Mouse (Mus musculus): ENCODE data around the gene Cdk6. TPM values are rescaled to one million over a fixed set of nuclear protein-coding genes. Genes with fewer than 3 reads are reported as not detected.

Gene Cdk6
- polyA plus RNA-seq, 1 experiment from 2014 or later = 34.0 TPM

DNA sequence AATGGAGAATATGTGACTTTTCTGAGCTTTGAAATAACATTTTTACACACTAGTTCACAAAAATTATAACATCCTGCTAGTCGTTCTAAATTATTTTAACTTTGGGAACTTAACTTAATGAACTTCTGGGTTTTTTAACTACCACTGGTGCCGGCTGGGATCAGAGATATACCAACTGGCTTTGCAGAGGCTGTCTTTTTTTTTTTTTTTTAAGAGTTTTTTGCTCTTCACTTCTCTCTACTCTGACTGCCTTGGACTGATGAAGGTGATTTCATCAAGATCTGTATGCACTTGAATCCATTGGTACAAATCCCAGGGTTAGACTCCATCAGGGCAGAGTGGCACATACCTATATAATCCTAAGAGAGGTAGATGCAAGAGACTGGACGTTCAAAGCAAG lies 11.5 kb downstream of the Cdk6 start:
- Histone ChIP-seq H3K9me3 (replicated peaks) (no peaks in the 10 kb centered on the region), H3K4me1 (no peaks in the 10 kb centered on the region), H3K36me3 (0 out of 2 replicates have a peak, but pooled peaks cover 2% of the 10 kb centered on the region), H3K4me3 (no peak overlapping the region), H3K27ac (no peak overlapping the region), H3K27me3 (ENCODE audit: low read depth, poor library complexity, severe bottlenecking) (no peaks in the 10 kb centered on the region)
- no peak for DNase-seq (ENCODE audit: low spot score)
- 83% methylated on average over 3 of the region's 3 CpGs for WGBS

DNA sequence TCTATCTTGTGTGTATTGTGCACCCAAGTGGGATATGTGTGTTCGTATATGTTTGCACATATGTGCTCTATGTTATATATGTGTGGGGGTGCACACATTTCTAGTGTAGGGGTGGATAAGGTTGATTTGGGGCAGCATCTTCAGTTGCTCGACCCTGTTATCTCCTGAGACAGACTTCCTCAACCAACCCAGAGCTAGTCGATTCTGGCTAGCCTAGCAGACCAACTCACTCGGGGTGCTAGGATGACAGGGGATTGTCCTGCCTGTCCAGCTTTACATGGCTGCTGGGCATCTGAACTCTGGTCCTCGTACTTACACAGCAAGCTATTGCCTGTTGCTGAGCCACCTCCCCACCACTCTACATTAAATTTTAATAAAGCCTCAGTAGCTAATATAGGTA lies 13.0 kb downstream of the Cdk6 start:
- Histone ChIP-seq H3K4me1 (no peaks in the 10 kb centered on the region), H3K27me3 (ENCODE audit: low read depth, poor library complexity, severe bottlenecking) (no peaks in the 10 kb centered on the region), H3K9me3 (replicated peaks) (no peaks in the 10 kb centered on the region), H3K4me3 (no peak overlapping the region), H3K36me3 (0 out of 2 replicates have a peak, but pooled peaks cover 2% of the 10 kb centered on the region), H3K27ac (no peak overlapping the region)
- 90% methylated on average over 5 of the region's 5 CpGs for WGBS
- DNase-seq (ENCODE audit: low spot score) = no peak

DNA sequence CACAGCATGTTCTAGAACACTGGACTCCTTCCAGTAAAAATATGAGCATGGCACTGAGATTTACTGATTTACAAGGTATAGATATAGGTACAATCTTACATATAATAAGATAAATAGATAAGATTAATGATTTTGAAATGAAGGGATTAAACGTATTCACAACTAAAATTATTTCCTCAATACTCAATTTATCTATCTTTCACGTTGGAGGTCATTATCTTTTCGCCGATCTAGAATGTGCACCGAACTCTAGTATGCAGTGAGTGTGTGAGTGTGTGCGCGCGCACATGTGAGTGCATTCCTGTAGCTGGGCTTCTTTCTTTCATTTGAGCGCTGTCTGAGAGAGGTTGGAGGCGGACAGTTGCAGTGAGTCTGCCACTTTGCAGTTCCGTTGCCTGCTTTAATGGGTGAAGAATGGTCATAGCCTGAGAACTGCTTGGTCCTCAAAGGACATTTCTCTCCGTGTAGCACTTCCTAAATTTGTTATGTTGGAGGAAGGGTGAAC lies 13.8 kb downstream of the Cdk6 start:
- Histone ChIP-seq H3K36me3 (0 out of 2 replicates have a peak, but pooled peaks cover 2% of the 10 kb centered on the region), H3K4me1 (no peaks in the 10 kb centered on the region), H3K9me3 (replicated peaks) (no peaks in the 10 kb centered on the region), H3K27me3 (ENCODE audit: low read depth, poor library complexity, severe bottlenecking) (no peaks in the 10 kb centered on the region), H3K27ac (no peak overlapping the region), H3K4me3 (no peak overlapping the region)
- no peak for DNase-seq (ENCODE audit: low spot score)
- WGBS = 96% methylated on average over 12 of the region's 12 CpGs

DNA sequence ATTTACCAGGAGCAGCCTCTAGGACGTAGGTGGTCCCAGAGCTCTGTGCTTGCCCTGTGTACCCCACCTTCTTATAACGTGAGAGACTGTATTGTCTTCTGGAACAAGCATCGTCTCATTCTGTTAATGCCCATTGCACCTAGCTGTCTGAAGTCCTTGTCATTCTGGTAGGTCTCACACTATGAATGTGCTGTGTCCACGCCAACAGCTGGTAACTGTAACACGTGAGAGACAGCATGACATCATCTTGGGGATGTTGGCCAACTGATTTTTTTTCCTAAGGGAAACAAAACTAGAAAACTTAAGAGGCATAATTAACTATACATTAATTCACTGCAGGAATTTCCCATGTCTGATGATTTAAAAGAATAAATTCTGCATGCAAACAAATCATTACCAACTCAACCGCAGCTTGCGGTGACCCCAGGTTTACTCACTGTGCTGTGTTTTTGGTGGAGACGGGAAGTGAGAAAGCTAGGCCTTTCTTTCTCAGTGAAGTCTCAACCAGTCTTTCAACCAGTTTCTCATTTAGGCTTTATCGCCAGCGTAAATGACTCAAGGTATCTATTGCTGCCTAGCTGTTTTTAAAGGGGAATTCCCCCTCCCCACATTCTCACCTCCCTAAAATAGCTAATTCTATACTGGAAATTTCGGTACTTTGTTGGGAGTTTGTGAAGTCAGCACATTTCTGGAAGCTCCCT lies 14.4 kb downstream of the Cdk6 start:
- no peak overlapping the region for H3K27ac ChIP-seq
- H3K4me1 ChIP-seq = no peaks in the 10 kb centered on the region
- 90% methylated on average over 11 of the region's 11 CpGs for WGBS
- H3K27me3 ChIP-seq (ENCODE audit: low read depth, poor library complexity, severe bottlenecking) = no peaks in the 10 kb centered on the region
- H3K9me3 ChIP-seq (replicated peaks) = no peaks in the 10 kb centered on the region
- 0 out of 2 replicates have a peak, but pooled peaks cover 2% of the 10 kb centered on the region for H3K36me3 ChIP-seq
- H3K4me3 ChIP-seq = no peak overlapping the region
- DNase-seq (ENCODE audit: low spot score) = no peak

DNA sequence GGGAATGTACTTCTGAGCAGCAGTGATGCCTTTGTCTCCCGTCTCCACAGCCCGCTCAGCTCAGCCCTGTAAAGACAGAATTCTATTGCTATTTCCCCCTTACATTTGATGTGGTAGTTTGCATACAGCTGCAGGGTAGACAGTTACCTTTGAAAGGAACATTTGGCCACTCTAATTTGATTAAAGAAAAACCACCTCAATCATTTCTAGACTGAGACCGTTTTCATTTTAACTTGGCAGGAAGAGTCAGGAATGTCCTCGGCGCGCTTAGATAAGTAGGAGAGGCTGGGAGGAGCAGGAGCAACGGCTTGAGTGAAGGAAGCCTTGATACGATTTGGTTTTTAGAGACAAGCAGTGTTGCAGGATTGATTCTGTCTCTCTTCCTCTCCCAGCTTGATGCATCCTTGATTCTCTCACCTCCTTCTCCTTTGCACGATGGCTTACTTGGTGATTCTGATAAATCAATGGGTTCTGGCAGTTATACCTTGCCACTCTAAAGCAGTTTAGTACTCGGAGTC lies 15.0 kb downstream of the Cdk6 start:
- H3K9me3 ChIP-seq (replicated peaks) = no peaks in the 10 kb centered on the region
- WGBS = 87% methylated on average over 10 of the region's 10 CpGs
- H3K4me1 ChIP-seq = no peaks in the 10 kb centered on the region
- no peak for DNase-seq (ENCODE audit: low spot score)
- H3K4me3 ChIP-seq = no peak overlapping the region
- no peaks in the 10 kb centered on the region for H3K27me3 ChIP-seq (ENCODE audit: low read depth, poor library complexity, severe bottlenecking)
- no peak overlapping the region for H3K27ac ChIP-seq
- 0 out of 2 replicates have a peak, but pooled peaks cover 2% of the 10 kb centered on the region for H3K36me3 ChIP-seq

DNA sequence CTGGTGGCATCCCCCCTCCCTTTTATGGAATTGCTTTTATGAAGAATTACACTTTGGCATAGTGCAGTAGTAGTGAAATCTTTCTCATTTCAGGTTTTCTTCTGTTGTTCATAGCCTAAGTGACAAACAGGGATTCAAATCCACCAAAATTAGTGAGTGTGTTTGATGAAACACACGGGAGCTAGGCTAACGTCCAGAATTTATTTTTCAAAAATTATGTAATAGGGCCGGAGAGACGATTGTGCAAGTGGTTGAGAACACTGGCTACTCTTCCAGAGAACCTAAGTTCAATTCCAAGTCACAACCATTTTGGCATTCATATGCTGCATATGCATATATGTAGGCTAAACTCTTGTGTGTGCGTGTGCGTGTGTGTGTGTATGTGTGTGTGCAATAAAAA lies 16.2 kb downstream of the Cdk6 start:
- H3K9me3 ChIP-seq (replicated peaks) = no peaks in the 10 kb centered on the region
- H3K27me3 ChIP-seq (ENCODE audit: low read depth, poor library complexity, severe bottlenecking) = no peaks in the 10 kb centered on the region
- DNase-seq (ENCODE audit: low spot score) = no peak
- no peak overlapping the region for H3K27ac ChIP-seq
- no peaks in the 10 kb centered on the region for H3K4me1 ChIP-seq
- H3K4me3 ChIP-seq = no peak overlapping the region
- WGBS = 93% methylated on average over 6 of the region's 6 CpGs
- 0 out of 2 replicates have a peak, but pooled peaks cover 2% of the 10 kb centered on the region for H3K36me3 ChIP-seq

DNA sequence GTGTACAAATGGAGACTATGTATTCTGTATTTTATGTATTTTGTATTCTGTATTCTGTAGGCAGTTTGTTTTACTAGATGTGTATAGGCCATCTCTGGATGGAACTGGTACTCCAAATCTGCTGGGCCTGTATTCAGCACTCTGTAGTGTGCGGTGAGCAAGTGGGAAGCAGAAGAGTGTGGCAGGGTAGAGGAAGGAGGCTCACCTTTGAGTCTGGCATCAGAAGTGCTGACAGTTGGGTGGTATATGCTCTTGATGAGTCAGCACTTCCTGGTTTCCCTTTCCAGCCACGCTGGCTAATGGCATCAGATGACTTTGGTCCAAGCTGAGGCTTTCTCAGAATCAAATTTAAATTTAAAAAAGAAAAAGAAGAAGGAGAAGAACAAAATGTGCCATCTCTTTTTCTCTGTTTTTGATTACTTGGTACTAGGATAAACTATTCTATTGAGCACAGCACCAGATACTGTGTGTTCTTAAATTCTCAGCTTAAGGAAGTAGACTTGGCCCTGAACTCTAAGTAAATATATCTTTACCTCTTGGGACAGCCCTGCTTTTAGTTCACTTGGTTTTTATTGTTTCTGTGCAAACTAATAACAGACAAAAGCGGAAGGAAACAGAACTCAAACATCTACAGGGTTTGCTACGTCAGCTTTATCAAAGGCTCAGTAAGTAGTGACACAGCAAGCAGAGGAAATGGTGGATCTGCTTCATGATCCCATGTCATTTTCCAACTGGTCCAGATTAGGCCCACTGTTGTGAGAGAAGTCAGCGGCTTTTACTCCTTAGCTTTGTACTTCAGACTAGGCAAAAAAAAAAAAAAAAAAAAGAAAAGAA lies 17.6 kb downstream of the Cdk6 start:
- Histone ChIP-seq H3K4me1 (no peaks in the 10 kb centered on the region), H3K36me3 (no peaks in the 10 kb centered on the region), H3K27me3 (ENCODE audit: low read depth, poor library complexity, severe bottlenecking) (no peaks in the 10 kb centered on the region), H3K4me3 (no peak overlapping the region), H3K9me3 (replicated peaks) (no peaks in the 10 kb centered on the region), H3K27ac (no peak overlapping the region)
- no peak for DNase-seq (ENCODE audit: low spot score)
- WGBS = 86% methylated on average over 5 of the region's 5 CpGs

DNA sequence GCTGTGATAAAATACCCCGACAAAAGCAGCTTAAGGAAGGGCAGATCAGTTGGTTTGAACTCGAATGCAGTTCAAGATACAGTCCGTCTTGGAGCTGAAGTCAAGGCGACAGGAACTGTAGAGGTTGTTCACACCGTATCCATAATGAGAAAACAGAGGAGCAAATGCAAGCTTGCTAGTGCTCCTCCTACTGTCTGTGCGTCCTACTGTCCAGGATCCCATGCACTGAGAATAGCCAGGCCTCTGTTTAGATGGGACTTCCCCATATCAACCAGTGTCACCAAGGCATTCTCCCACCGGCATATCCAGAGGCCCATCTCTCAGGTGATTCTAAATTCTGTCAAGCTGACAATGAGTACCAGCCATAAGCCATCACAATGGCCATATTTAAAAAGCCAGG lies 18.6 kb downstream of the Cdk6 start:
- 87% methylated on average over 7 of the region's 7 CpGs for WGBS
- H3K27ac ChIP-seq = no peak overlapping the region
- DNase-seq (ENCODE audit: low spot score) = no peak
- no peak overlapping the region for H3K4me3 ChIP-seq
- no peaks in the 10 kb centered on the region for H3K27me3 ChIP-seq (ENCODE audit: low read depth, poor library complexity, severe bottlenecking)
- no peaks in the 10 kb centered on the region for H3K36me3 ChIP-seq
- no peaks in the 10 kb centered on the region for H3K9me3 ChIP-seq (replicated peaks)
- H3K4me1 ChIP-seq = no peaks in the 10 kb centered on the region

DNA sequence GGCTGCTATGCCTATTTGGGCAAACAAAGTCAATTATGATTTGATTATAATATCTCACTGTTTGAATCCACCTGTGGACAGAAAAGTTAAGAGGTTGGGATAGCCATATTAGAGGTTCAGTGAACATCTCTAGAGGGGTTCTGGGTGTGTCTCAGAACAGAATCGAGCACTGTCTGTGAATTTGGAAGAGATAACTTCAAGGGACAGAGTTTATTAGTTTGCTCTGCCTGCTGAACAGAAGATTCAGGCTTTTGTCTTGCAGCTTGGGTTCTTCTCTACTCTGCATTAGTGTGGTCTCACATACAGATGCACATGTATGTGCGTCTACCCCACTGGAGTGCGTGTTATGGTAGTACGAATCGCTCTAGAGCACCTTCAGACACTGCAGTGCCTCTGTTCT lies 20.0 kb downstream of the Cdk6 start:
- WGBS = 95% methylated on average over 5 of the region's 5 CpGs
- H3K4me1 ChIP-seq = no peaks in the 10 kb centered on the region
- H3K36me3 ChIP-seq = 0 out of 2 replicates have a peak, but pooled peaks cover under 1% of the 10 kb centered on the region
- no peaks in the 10 kb centered on the region for H3K9me3 ChIP-seq (replicated peaks)
- H3K27me3 ChIP-seq (ENCODE audit: low read depth, poor library complexity, severe bottlenecking) = no peaks in the 10 kb centered on the region
- H3K4me3 ChIP-seq = no peak overlapping the region
- no peak for DNase-seq (ENCODE audit: low spot score)
- no peak overlapping the region for H3K27ac ChIP-seq

DNA sequence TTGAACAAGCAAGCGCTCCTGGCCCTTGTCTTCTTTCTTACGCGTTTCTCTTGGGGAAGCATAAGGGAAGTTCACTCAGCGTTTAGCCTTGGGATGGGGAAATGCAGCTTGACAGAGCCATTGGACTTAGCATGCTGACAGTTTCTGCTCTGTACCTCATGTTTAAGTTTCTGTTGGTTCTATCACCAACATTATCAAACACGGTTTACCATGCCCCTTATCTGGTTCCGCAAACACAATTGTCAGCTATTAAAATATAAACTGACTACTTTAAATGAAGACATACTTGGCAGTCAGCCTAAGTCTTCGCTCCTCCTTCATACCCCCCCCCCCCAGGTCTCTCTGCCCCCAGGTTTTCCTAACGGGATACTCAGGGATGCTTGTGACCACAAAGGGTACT lies 20.8 kb downstream of the Cdk6 start:
- no peaks in the 10 kb centered on the region for H3K4me1 ChIP-seq
- no peaks in the 10 kb centered on the region for H3K27me3 ChIP-seq (ENCODE audit: low read depth, poor library complexity, severe bottlenecking)
- H3K4me3 ChIP-seq = no peak overlapping the region
- 91% methylated on average over 8 of the region's 8 CpGs for WGBS
- H3K9me3 ChIP-seq (replicated peaks) = no peaks in the 10 kb centered on the region
- DNase-seq (ENCODE audit: low spot score) = no peak
- no peak overlapping the region for H3K27ac ChIP-seq
- H3K36me3 ChIP-seq = 0 out of 2 replicates have a peak, but pooled peaks cover 7% of the 10 kb centered on the region

DNA sequence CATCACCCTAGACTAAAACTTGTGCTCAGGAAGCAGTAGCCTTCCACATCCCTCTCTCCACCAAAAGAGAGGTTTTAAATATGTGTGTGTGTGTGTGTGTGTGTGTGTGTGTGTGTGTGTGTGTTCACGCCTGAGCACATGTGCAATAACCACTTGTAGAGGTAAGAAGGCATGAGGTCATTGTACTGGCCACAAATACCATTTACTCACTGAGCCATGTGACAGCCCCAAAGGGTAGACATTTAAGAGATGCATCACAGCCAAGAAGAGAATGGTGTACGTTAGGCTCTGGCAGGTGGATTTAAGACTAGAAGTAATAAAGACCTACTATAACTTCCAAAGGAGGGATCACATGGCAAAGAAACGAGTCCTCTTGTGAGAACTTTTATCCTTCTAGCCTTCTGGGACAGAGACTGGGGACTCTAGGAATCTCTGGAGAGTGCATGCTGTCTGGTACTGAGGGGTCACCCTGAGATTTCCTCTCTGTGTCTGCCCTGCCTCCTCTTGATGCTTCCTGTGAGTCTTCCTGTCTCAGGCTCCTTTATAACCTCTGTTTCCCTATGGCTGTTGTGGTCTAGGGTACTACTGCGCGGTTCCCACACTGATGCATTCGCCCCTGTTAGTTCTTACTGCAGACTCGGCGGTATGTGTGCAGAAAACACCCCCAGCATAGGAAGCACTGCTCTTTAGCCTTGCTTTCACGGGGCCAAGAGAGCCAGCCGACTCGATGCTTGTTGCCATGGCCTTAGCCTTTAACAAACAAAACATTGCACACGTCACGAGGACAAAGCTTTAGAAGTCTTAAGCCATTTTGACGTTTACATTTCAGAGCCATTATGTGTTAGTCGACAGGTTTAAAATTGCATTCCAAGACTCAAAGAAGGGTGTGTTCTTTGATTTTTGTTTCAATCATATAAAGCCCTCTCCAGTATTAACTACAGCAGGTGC lies 22.0 kb downstream of the Cdk6 start:
- no peaks in the 10 kb centered on the region for H3K9me3 ChIP-seq (replicated peaks)
- 87% methylated on average over 15 of the region's 15 CpGs for WGBS
- no peak for DNase-seq (ENCODE audit: low spot score)
- no peaks in the 10 kb centered on the region for H3K27me3 ChIP-seq (ENCODE audit: low read depth, poor library complexity, severe bottlenecking)
- H3K4me1 ChIP-seq = no peaks in the 10 kb centered on the region
- peaks cover 7% of the 10 kb centered on the region; the same call in 1 of the 2 replicates for H3K36me3 ChIP-seq
- H3K27ac ChIP-seq = no peak overlapping the region
- no peak overlapping the region for H3K4me3 ChIP-seq

DNA sequence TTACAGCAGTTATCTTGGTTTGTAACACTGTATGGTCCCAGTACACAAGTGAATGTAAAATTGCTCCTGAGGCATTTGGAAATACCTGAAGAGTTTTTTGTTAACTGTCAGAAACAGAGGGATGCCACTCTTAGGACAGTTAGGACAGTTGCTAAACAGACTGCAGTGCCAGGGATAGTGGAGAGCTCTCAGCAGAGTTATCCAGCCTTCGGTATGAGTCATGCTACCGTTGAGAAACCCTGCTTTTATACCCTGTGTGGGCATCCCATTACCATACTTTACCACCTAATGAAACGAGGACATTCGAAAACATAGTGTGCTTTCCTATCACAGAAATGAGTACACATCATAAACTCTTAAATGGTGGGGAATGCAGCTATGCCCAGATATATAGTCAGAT lies 25.8 kb downstream of the Cdk6 start:
- no peak overlapping the region for H3K27ac ChIP-seq
- no peak overlapping the region for H3K4me3 ChIP-seq
- no peaks in the 10 kb centered on the region for H3K9me3 ChIP-seq (replicated peaks)
- WGBS = 94% methylated on average over 4 of the region's 4 CpGs
- DNase-seq (ENCODE audit: low spot score) = no peak
- peaks cover 7% of the 10 kb centered on the region; the same call in 1 of the 2 replicates for H3K36me3 ChIP-seq
- no peaks in the 10 kb centered on the region for H3K27me3 ChIP-seq (ENCODE audit: low read depth, poor library complexity, severe bottlenecking)
- no peaks in the 10 kb centered on the region for H3K4me1 ChIP-seq
